Mouse (Mus musculus): ENCODE results near the gene Sstr5. TPM values are rescaled to one million over a fixed set of nuclear protein-coding genes. Genes with fewer than 3 reads are reported as not detected.

Sstr5 gene
- polyA plus RNA-seq, 1 experiment = not detected

- Histone ChIP-seq H3K4me1 (ENCODE audit: control insufficient read depth, insufficient read depth, low read length) (no peaks in the 10 kb centered on the region), H3K4me3 (ENCODE audit: insufficient read depth, low read length) (no peak overlapping the region)
Observed at GRCm38 (mm10) chr17:25514055-25514454, 17.0 kb upstream of the Sstr5 start.

GRCm38 (mm10) chr17:25511876-25512275, 14.8 kb upstream of the Sstr5 start:
- H3K4me1 ChIP-seq (ENCODE audit: control insufficient read depth, insufficient read depth, low read length) = no peaks in the 10 kb centered on the region
- H3K27ac ChIP-seq (ENCODE audit: insufficient read depth, low read depth, low read length) = no peak overlapping the region
- H3K4me3 ChIP-seq (ENCODE audit: insufficient read depth, low read length) = no peak overlapping the region
- TF ChIP-seq CTCF (IDR thresholded peaks at IDR 0.05; ENCODE audit: low read depth, low read length) (no peak), POLR2A (IDR thresholded peaks at IDR 0.05; ENCODE audit: borderline replicate concordance, low read depth, low read length) (no peak)

More at GRCm38 (mm10) chr17:25514055-25514454, 17.0 kb upstream of the Sstr5 start:
- no peak for TF ChIP-seq POLR2A (IDR thresholded peaks at IDR 0.05; ENCODE audit: borderline replicate concordance, low read depth, low read length)
- TF ChIP-seq CTCF (IDR thresholded peaks at IDR 0.05; ENCODE audit: low read depth, low read length) = no peak
- H3K27ac ChIP-seq (ENCODE audit: insufficient read depth, low read depth, low read length) = no peak overlapping the region

GRCm38 (mm10) chr17:25510074-25510830, 13.2 kb upstream of the Sstr5 start:
- TF ChIP-seq POLR2A (IDR thresholded peaks at IDR 0.05; ENCODE audit: borderline replicate concordance, low read depth, low read length) = no peak
- TF ChIP-seq CTCF (IDR thresholded peaks at IDR 0.05; ENCODE audit: low read depth, low read length) = no peak
- no peak overlapping the region for H3K4me3 ChIP-seq (ENCODE audit: insufficient read depth, low read length)
- no peak overlapping the region for H3K27ac ChIP-seq (ENCODE audit: insufficient read depth, low read depth, low read length)
- no peaks in the 10 kb centered on the region for H3K4me1 ChIP-seq (ENCODE audit: control insufficient read depth, insufficient read depth, low read length)

GRCm38 (mm10) chr17:25508860-25509577, 11.9 kb upstream of the Sstr5 start:
- no peak overlapping the region for H3K27ac ChIP-seq (ENCODE audit: insufficient read depth, low read depth, low read length)
- no peak overlapping the region for H3K4me3 ChIP-seq (ENCODE audit: insufficient read depth, low read length)
- no peak for TF ChIP-seq CTCF (IDR thresholded peaks at IDR 0.05; ENCODE audit: low read depth, low read length)
- no peak for TF ChIP-seq POLR2A (IDR thresholded peaks at IDR 0.05; ENCODE audit: borderline replicate concordance, low read depth, low read length)
- no peaks in the 10 kb centered on the region for H3K4me1 ChIP-seq (ENCODE audit: control insufficient read depth, insufficient read depth, low read length)

GRCm38 (mm10) chr17:25507799-25508198, 10.7 kb upstream of the Sstr5 start:
- no peak overlapping the region for H3K27ac ChIP-seq (ENCODE audit: insufficient read depth, low read depth, low read length)
- TF ChIP-seq CTCF (IDR thresholded peaks at IDR 0.05; ENCODE audit: low read depth, low read length) = peak; percentile 98
- TF ChIP-seq POLR2A (IDR thresholded peaks at IDR 0.05; ENCODE audit: borderline replicate concordance, low read depth, low read length) = no peak

GRCm38 (mm10) chr17:25502599-25502998, 5.5 kb upstream of the Sstr5 start:
- no peak overlapping the region for H3K4me3 ChIP-seq (ENCODE audit: insufficient read depth, low read length)
- TF ChIP-seq POLR2A (IDR thresholded peaks at IDR 0.05; ENCODE audit: borderline replicate concordance, low read depth, low read length) = no peak
- TF ChIP-seq CTCF (IDR thresholded peaks at IDR 0.05; ENCODE audit: low read depth, low read length) = no peak
- no peak overlapping the region for H3K27ac ChIP-seq (ENCODE audit: insufficient read depth, low read depth, low read length)
- H3K4me1 ChIP-seq (ENCODE audit: control insufficient read depth, insufficient read depth, low read length) = no peaks in the 10 kb centered on the region

More at GRCm38 (mm10) chr17:25507799-25508198, 10.7 kb upstream of the Sstr5 start:
- Histone ChIP-seq H3K4me3 (ENCODE audit: insufficient read depth, low read length) (no peak overlapping the region), H3K4me1 (ENCODE audit: control insufficient read depth, insufficient read depth, low read length) (no peaks in the 10 kb centered on the region)

GRCm38 (mm10) chr17:25482092-25482491, 15.0 kb downstream of the Sstr5 start:
- Histone ChIP-seq H3K4me1 (ENCODE audit: control insufficient read depth, insufficient read depth, low read length) (no peaks in the 10 kb centered on the region), H3K27ac (ENCODE audit: insufficient read depth, low read depth, low read length) (no peak overlapping the region), H3K4me3 (ENCODE audit: insufficient read depth, low read length) (no peak overlapping the region)
- TF ChIP-seq CTCF (IDR thresholded peaks at IDR 0.05; ENCODE audit: low read depth, low read length) = no peak
- no peak for TF ChIP-seq POLR2A (IDR thresholded peaks at IDR 0.05; ENCODE audit: borderline replicate concordance, low read depth, low read length)

- no peak overlapping the region for H3K27ac ChIP-seq (ENCODE audit: insufficient read depth, low read depth, low read length)
- TF ChIP-seq CTCF (IDR thresholded peaks at IDR 0.05; ENCODE audit: low read depth, low read length) = no peak
- no peak for TF ChIP-seq POLR2A (IDR thresholded peaks at IDR 0.05; ENCODE audit: borderline replicate concordance, low read depth, low read length)
- no peaks in the 10 kb centered on the region for H3K4me1 ChIP-seq (ENCODE audit: control insufficient read depth, insufficient read depth, low read length)
Observed at GRCm38 (mm10) chr17:25480820-25481219, 16.3 kb downstream of the Sstr5 start.

GRCm38 (mm10) chr17:25480152-25480551, 16.9 kb downstream of the Sstr5 start:
- H3K27ac ChIP-seq (ENCODE audit: insufficient read depth, low read depth, low read length) = no peak overlapping the region
- H3K4me1 ChIP-seq (ENCODE audit: control insufficient read depth, insufficient read depth, low read length) = no peaks in the 10 kb centered on the region
- H3K4me3 ChIP-seq (ENCODE audit: insufficient read depth, low read length) = no peak overlapping the region
- TF ChIP-seq POLR2A (IDR thresholded peaks at IDR 0.05; ENCODE audit: borderline replicate concordance, low read depth, low read length) (no peak), CTCF (IDR thresholded peaks at IDR 0.05; ENCODE audit: low read depth, low read length) (no peak)

More at GRCm38 (mm10) chr17:25480820-25481219, 16.3 kb downstream of the Sstr5 start:
- H3K4me3 ChIP-seq (ENCODE audit: insufficient read depth, low read length) = no peak overlapping the region
